Mouse (Mus musculus) MEL (cell line): ENCODE data around the gene Gp9.

Source experiments
- CHD2 ChIP-seq: IDR thresholded peaks from 2 replicates; pipeline ENCODE4 v1.6.1; 2011; ENCODE audit warnings: low read length, improper control_type of control experiment
- CTCF ChIP-seq, 3 experiments: IDR thresholded peaks in 2 of 3; conservative IDR thresholded peaks in 1 of 3; 2 replicates each; pipeline ENCODE4 v1.5.1; 2011 to 2012; ENCODE audit warnings: low read length in 3 of 3, low read depth in 2 of 3, mild to moderate bottlenecking in 2 of 3, improper control_type of control experiment in 1 of 3, inconsistent platforms in 1 of 3, mixed read lengths in 1 of 3, moderate library complexity in 1 of 3; ENCODE audit not compliant: control insufficient read depth in 1 of 3, insufficient read depth in 1 of 3, poor library complexity in 1 of 3, severe bottlenecking in 1 of 3
- EP300 ChIP-seq, 2 experiments: IDR thresholded peaks; 2 replicates each; pipeline ENCODE4 v1.6.1; 2011; ENCODE audit warnings: improper control_type of control experiment in 2 of 2, low read length in 2 of 2, low read depth in 1 of 2, mild to moderate bottlenecking in 1 of 2
- HCFC1 ChIP-seq: IDR thresholded peaks from 2 replicates; pipeline ENCODE4 v1.6.1; 2012; ENCODE audit warnings: low read depth, mild to moderate bottlenecking, inconsistent platforms, low read length, improper control_type of control experiment, moderate library complexity
- KAT2A ChIP-seq: conservative IDR thresholded peaks from 2 replicates; pipeline ENCODE4 v1.6.1; 2012; ENCODE audit warnings: low read depth, low read length, improper control_type of control experiment, inconsistent platforms
- MAFK ChIP-seq: IDR thresholded peaks from 2 replicates; pipeline ENCODE4 v1.6.1; 2011; ENCODE audit warnings: low read depth, mild to moderate bottlenecking, low read length, improper control_type of control experiment, borderline replicate concordance
- MYC ChIP-seq: IDR thresholded peaks from 2 replicates; pipeline ENCODE4 v1.6.1; 2011; ENCODE audit warnings: low read depth, mild to moderate bottlenecking, low read length, improper control_type of control experiment, moderate library complexity
- NRF1 ChIP-seq: IDR thresholded peaks from 2 replicates; pipeline ENCODE4 v1.6.1; 2014; ENCODE audit warnings: low read depth, mild to moderate bottlenecking, inconsistent platforms, low read length, improper control_type of control experiment, moderate library complexity; ENCODE audit not compliant: poor library complexity, insufficient read depth, severe bottlenecking
- POLR2A ChIP-seq, 2 experiments: IDR thresholded peaks; 2 replicates each; pipeline ENCODE4 v1.6.1; 2011 to 2012; ENCODE audit warnings: low read length in 2 of 2, mild to moderate bottlenecking in 2 of 2, control low read depth in 1 of 2, improper control_type of control experiment in 1 of 2, low read depth in 1 of 2, moderate library complexity in 1 of 2; ENCODE audit not compliant: control insufficient read depth in 1 of 2, insufficient read depth in 1 of 2, poor library complexity in 1 of 2
- POLR2AphosphoS5 ChIP-seq: IDR thresholded peaks from 2 replicates; pipeline ENCODE4 v1.6.1; 2012; ENCODE audit warnings: low read depth, borderline replicate concordance, mild to moderate bottlenecking, inconsistent platforms, low read length, moderate library complexity, mixed read lengths
- RAD21 ChIP-seq: IDR thresholded peaks from 2 replicates; pipeline ENCODE4 v1.6.1; 2011; ENCODE audit warnings: mild to moderate bottlenecking, low read depth, low read length, improper control_type of control experiment
- RCOR1 ChIP-seq: IDR thresholded peaks from 2 replicates; pipeline ENCODE4 v1.6.1; 2012; ENCODE audit warnings: low read depth, mild to moderate bottlenecking, inconsistent platforms, low read length, improper control_type of control experiment
- ZC3H11A ChIP-seq: IDR thresholded peaks from 2 replicates; pipeline ENCODE4 v1.6.1; 2012; ENCODE audit warnings: low read depth, mild to moderate bottlenecking, inconsistent platforms, low read length, improper control_type of control experiment
- ZNF384 ChIP-seq: IDR thresholded peaks from 2 replicates; pipeline ENCODE4 v1.6.1; 2012; ENCODE audit warnings: low read depth, mild to moderate bottlenecking, inconsistent platforms, low read length, improper control_type of control experiment

DNA sequence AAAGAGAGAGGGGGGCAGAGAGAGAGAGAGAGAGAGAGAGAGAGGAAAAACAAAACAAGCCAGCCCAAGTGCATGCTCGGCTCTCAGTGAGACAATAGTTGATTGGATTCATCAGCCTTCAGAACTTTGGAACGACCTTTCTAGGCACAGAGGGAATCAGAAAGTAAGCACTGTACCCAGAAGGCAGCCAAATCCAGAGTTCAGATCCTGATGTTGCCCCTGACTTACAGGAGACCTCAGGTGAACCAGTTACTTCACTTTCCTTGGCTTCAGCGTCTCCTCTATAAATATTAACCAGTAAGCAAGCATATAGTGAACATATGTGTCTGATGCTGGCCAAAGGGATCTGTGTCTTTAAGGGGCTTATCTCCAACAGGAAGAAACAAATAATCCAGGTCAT is 30.6 kb downstream of the Gp9 start:
- no peak for TF ChIP-seq HCFC1
- TF ChIP-seq EP300 (IDR thresholded peaks at IDR 0.05; ENCODE audit: low read depth in 1 of 2, low read length in 2 of 2): no peak
- TF ChIP-seq RAD21: no peak
- TF ChIP-seq ZNF384: no peak
- no peak for TF ChIP-seq NRF1
- no peak for TF ChIP-seq RCOR1
- no peak for TF ChIP-seq KAT2A
- TF ChIP-seq MAFK: no peak
- no peak for TF ChIP-seq CTCF (IDR thresholded peaks at IDR 0.05 in 2 of 3, conservative IDR thresholded peaks at IDR 0.05 in 1 of 3; ENCODE audit: control insufficient read depth in 1 of 3, insufficient read depth in 1 of 3, low read depth in 2 of 3, low read length in 3 of 3, poor library complexity in 1 of 3, severe bottlenecking in 1 of 3)
- no peak for TF ChIP-seq POLR2A (IDR thresholded peaks at IDR 0.05; ENCODE audit: control insufficient read depth in 1 of 2, insufficient read depth in 1 of 2, low read depth in 1 of 2, low read length in 2 of 2, poor library complexity in 1 of 2)
- TF ChIP-seq MYC: no peak
- no peak for TF ChIP-seq ZC3H11A
- no peak for TF ChIP-seq POLR2AphosphoS5
- TF ChIP-seq CHD2: no peak
